Mouse (Mus musculus) kidney, postnatal 36 days (tissue): ENCODE measurements at regions not wholly inside any gene's neighbourhood (a gene's known extent, or its start where the extent isn't known, plus 50 kb on each side); places are given as distances from the start of the nearest gene placed in this dataset.

ENCODE experiments used
- DNase-seq, 2 experiments: peaks; one replicate each; pipeline ENCODE4 v3.0.0; 2021 to 2022; ENCODE audit warnings: mixed read lengths in 2 of 2

- no peak for DNase-seq
These were observed 115.7 kb downstream of the Gpam start for GRCm38 (mm10) chr19:55011341-55011740.

GRCm38 (mm10) chr19:55008463-55009146 lies 118.4 kb downstream of the Gpam start:
- DNase-seq: no peak

- no peak for DNase-seq
These were observed 137.1 kb downstream of the Gpam start for GRCm38 (mm10) chr19:54989982-54990381.

- no peak for DNase-seq
These were observed 142.5 kb downstream of the Gpam start for GRCm38 (mm10) chr19:54984541-54984940.

- no peak for DNase-seq
These were observed 144.2 kb downstream of the Gpam start for GRCm38 (mm10) chr19:54982801-54983200.

GRCm38 (mm10) chr19:54971440-54972211 lies 155.4 kb downstream of the Gpam start:
- no peak for DNase-seq

GRCm38 (mm10) chr19:54958328-54958727 lies 168.7 kb downstream of the Gpam start:
- DNase-seq: no peak

GRCm38 (mm10) chr19:54955096-54955495 lies 171.9 kb downstream of the Gpam start:
- no peak for DNase-seq

- DNase-seq: no peak
These were observed 174.5 kb downstream of the Gpam start for GRCm38 (mm10) chr19:54952546-54952945.

GRCm38 (mm10) chr19:54948359-54949127 lies 178.5 kb downstream of the Gpam start:
- DNase-seq: no peak

- DNase-seq: peak in 1 of 2 experiments; percentile 8
These were observed 179.5 kb downstream of the Gpam start for GRCm38 (mm10) chr19:54947583-54947982.

GRCm38 (mm10) chr19:54932579-54932978 lies 194.5 kb downstream of the Gpam start:
- no peak for DNase-seq

- no peak for DNase-seq
These were observed 201.2 kb downstream of the Gpam start for GRCm38 (mm10) chr19:54925888-54926287.

- no peak for DNase-seq
These were observed 207.4 kb downstream of the Gpam start for GRCm38 (mm10) chr19:54919597-54919996.

GRCm38 (mm10) chr19:54893622-54894021 lies 233.4 kb downstream of the Gpam start:
- no peak for DNase-seq

GRCm38 (mm10) chr19:54867078-54867477 lies 260.0 kb downstream of the Gpam start:
- no peak for DNase-seq

GRCm38 (mm10) chr19:54855190-54855589 lies 271.8 kb downstream of the Gpam start:
- no peak for DNase-seq

GRCm38 (mm10) chr19:54838231-54838630 lies 288.8 kb downstream of the Gpam start:
- DNase-seq: no peak

- DNase-seq: no peak
These were observed 290.6 kb downstream of the Gpam start for GRCm38 (mm10) chr19:54836451-54836850.

- no peak for DNase-seq
These were observed 304.9 kb downstream of the Gpam start for GRCm38 (mm10) chr19:54822161-54822560.

- peak; percentile 53 for DNase-seq
These were observed 306.5 kb downstream of the Gpam start for GRCm38 (mm10) chr19:54820587-54820986.

- DNase-seq: no peak
These were observed 325.8 kb downstream of the Gpam start for GRCm38 (mm10) chr19:54801123-54801742.

GRCm38 (mm10) chr19:54787171-54787570 lies 339.9 kb downstream of the Gpam start:
- DNase-seq: no peak
